Mouse (Mus musculus) urinary bladder, postnatal 36 days (tissue): ENCODE data around the gene Obscn.

Source experiments
- DNase-seq, 2 experiments: peaks; one replicate each; pipeline ENCODE4 v3.0.0; 2022; ENCODE audit warnings: low spot score in 2 of 2, mixed read lengths in 1 of 2

Gene Obscn

GRCm38 (mm10) chr11:59058025-59058424 is 78.2 kb downstream of the Obscn start:
- no peak for DNase-seq

- no peak for DNase-seq
Observed at GRCm38 (mm10) chr11:59051031-59051430, 85.2 kb downstream of the Obscn start.

GRCm38 (mm10) chr11:59044703-59045330 is 91.4 kb downstream of the Obscn start:
- DNase-seq = no peak

GRCm38 (mm10) chr11:59029003-59029402 is 107.2 kb downstream of the Obscn start:
- DNase-seq = no peak

GRCm38 (mm10) chr11:59026411-59026810 is 109.8 kb downstream of the Obscn start:
- no peak for DNase-seq

GRCm38 (mm10) chr11:59015052-59015451 is 121.2 kb downstream of the Obscn start:
- peak in 1 of 2 experiments; percentile 14 for DNase-seq

GRCm38 (mm10) chr11:59002327-59003079 is 133.7 kb downstream of the Obscn start:
- no peak for DNase-seq

- DNase-seq = no peak
Observed at GRCm38 (mm10) chr11:59000635-59001034, 135.6 kb downstream of the Obscn start.

- no peak for DNase-seq
Observed at GRCm38 (mm10) chr11:58999830-59000229, 136.4 kb downstream of the Obscn start.

GRCm38 (mm10) chr11:58999158-58999557 is 137.0 kb downstream of the Obscn start:
- no peak for DNase-seq

GRCm38 (mm10) chr11:58997541-58997940 is 138.7 kb downstream of the Obscn start:
- no peak for DNase-seq

GRCm38 (mm10) chr11:58995807-58996370 is 140.3 kb downstream of the Obscn start:
- DNase-seq = no peak

- no peak for DNase-seq
Observed at GRCm38 (mm10) chr11:58995061-58995806, 141.0 kb downstream of the Obscn start.

GRCm38 (mm10) chr11:58994337-58994826 is 141.8 kb downstream of the Obscn start:
- DNase-seq = peak; percentile 11 to 36

GRCm38 (mm10) chr11:58993091-58993670 is 143.0 kb downstream of the Obscn start:
- DNase-seq = no peak

GRCm38 (mm10) chr11:58991911-58992310 is 144.3 kb downstream of the Obscn start:
- DNase-seq = no peak

GRCm38 (mm10) chr11:58990794-58991193 is 145.4 kb downstream of the Obscn start:
- no peak for DNase-seq

GRCm38 (mm10) chr11:58990141-58990540 is 146.1 kb downstream of the Obscn start:
- DNase-seq = no peak

- no peak for DNase-seq
Observed at GRCm38 (mm10) chr11:58989166-58989565, 147.0 kb downstream of the Obscn start.

- DNase-seq = no peak
Observed at GRCm38 (mm10) chr11:58985299-58985917, 150.8 kb downstream of the Obscn start.

- DNase-seq = no peak
Observed at GRCm38 (mm10) chr11:58984657-58985056, 151.5 kb downstream of the Obscn start.
